Mouse (Mus musculus) myocyte (in vitro differentiated cells): Measurements from ENCODE around the gene Supt6.

Experiments used
- CEBPB ChIP-seq: IDR thresholded peaks from 2 replicates; pipeline ENCODE4 v1.6.1; 2011; ENCODE audit warnings: mild to moderate bottlenecking, moderate library complexity; ENCODE audit not compliant: poor library complexity, insufficient read depth, severe bottlenecking
- MYOD1 ChIP-seq, 3 experiments: IDR thresholded peaks; one replicate each; pipeline ENCODE4 v1.6.1; 2011; ENCODE audit warnings: control low read depth in 2 of 3, low read depth in 2 of 3, mild to moderate bottlenecking in 2 of 3, moderate library complexity in 1 of 3; ENCODE audit not compliant: insufficient read length in 2 of 3, control insufficient read depth in 1 of 3
- MYOG ChIP-seq, 3 experiments: IDR thresholded peaks; one replicate each; pipeline ENCODE4 v1.6.1; 2011; ENCODE audit warnings: control low read depth in 2 of 3, low read depth in 2 of 3, mild to moderate bottlenecking in 2 of 3; ENCODE audit not compliant: insufficient read length in 2 of 3, control insufficient read depth in 1 of 3, insufficient read depth in 1 of 3
- POLR2A ChIP-seq: IDR thresholded peaks from one replicate; pipeline ENCODE4 v1.6.1; 2011; ENCODE audit warnings: low read depth, mild to moderate bottlenecking, control low read depth, moderate library complexity; ENCODE audit not compliant: insufficient read length
- TCF12 ChIP-seq: IDR thresholded peaks from one replicate; pipeline ENCODE4 v1.6.1; 2011; ENCODE audit warnings: mild to moderate bottlenecking, control low read depth; ENCODE audit not compliant: poor library complexity, insufficient read depth, severe bottlenecking
- USF1 ChIP-seq: IDR thresholded peaks from one replicate; pipeline ENCODE4 v1.6.1; 2011; ENCODE audit warnings: low read depth, mild to moderate bottlenecking, control low read depth, moderate library complexity

GRCm38 (mm10) chr11:78176402-78176862, 69.4 kb downstream of the Supt6 start, which contains the start of the genes Nek8 and Tlcd1:
- TF ChIP-seq TCF12: no peak
- TF ChIP-seq POLR2A: peak; percentile 39
- TF ChIP-seq MYOG (IDR thresholded peaks at IDR 0.05; ENCODE audit: control insufficient read depth in 1 of 3, insufficient read depth in 1 of 3, insufficient read length in 2 of 3, low read depth in 2 of 3): no peak
- TF ChIP-seq CEBPB: no peak
- TF ChIP-seq MYOD1 (IDR thresholded peaks at IDR 0.05; ENCODE audit: control insufficient read depth in 1 of 3, insufficient read length in 2 of 3, low read depth in 2 of 3): no peak
- no peak for TF ChIP-seq USF1
